Mouse (Mus musculus) liver, embryonic 11.5 days (tissue): ENCODE results near the gene Adgrg1. TPM values are rescaled to one million over a fixed set of nuclear protein-coding genes. Genes with fewer than 3 reads are reported as not detected.
"Not testable (repeated sequence)": the region's sequence is repeated elsewhere in the genome, so short reads cannot be mapped to it uniquely, and the experiment has no call there.

Experiments
- ATAC-seq: fragments of 200-750 bp; cut with Nextera tagmentation; replicated peaks from 2 replicates; pipeline ENCODE4 v1.8.0; 2017; ENCODE audit warnings: moderate number of reproducible peaks, mild to moderate bottlenecking, moderate TSS enrichment, moderate library complexity; ENCODE audit not compliant: low FRiP score
- DNase-seq: peaks from one replicate; pipeline ENCODE4 v3.0.0-alpha.2; 2017; ENCODE audit warnings: low spot score
- H3K27ac ChIP-seq: fragments of 300-500 bp; sonication (generic); 2 replicates; pipeline ENCODE4 v1.5.1; 2014; ENCODE audit warnings: mild to moderate bottlenecking, low read depth, low read length, control low read depth
- H3K27me3 ChIP-seq: fragments of 300-500 bp; sonication (generic); replicated peaks from 2 replicates; pipeline ENCODE4 v1.6.1; 2014; ENCODE audit warnings: low read length, mixed read lengths; ENCODE audit not compliant: control insufficient read depth, insufficient read depth
- H3K36me3 ChIP-seq: fragments of 300-500 bp; sonication (generic); 2 replicates; pipeline ENCODE4 v1.6.1; 2014; ENCODE audit warnings: mild to moderate bottlenecking, low read length, moderate library complexity, mixed read lengths; ENCODE audit not compliant: control insufficient read depth, insufficient read depth
- H3K4me1 ChIP-seq: fragments of 300-500 bp; sonication (generic); replicated peaks from 2 replicates; pipeline ENCODE4 v1.6.1; 2014; ENCODE audit warnings: low read length, mixed read lengths; ENCODE audit not compliant: control insufficient read depth, insufficient read depth
- H3K4me2 ChIP-seq: fragments of 300-500 bp; sonication (generic); 2 replicates; pipeline ENCODE4 v1.6.1; 2014; ENCODE audit warnings: mild to moderate bottlenecking, control low read depth, moderate library complexity
- H3K4me3 ChIP-seq: fragments of 300-500 bp; sonication (generic); 2 replicates; pipeline ENCODE4 v1.5.1; 2014; ENCODE audit warnings: low read depth, low read length, control low read depth
- H3K9ac ChIP-seq: fragments of 300-500 bp; sonication (generic); 2 replicates; pipeline ENCODE4 v1.6.1; 2014; ENCODE audit warnings: low read depth, low read length, control low read depth
- H3K9me3 ChIP-seq: fragments of 300-500 bp; sonication (generic); 2 replicates; pipeline ENCODE4 v1.6.1; 2016; ENCODE audit warnings: low read length, inconsistent platforms, mixed read lengths; ENCODE audit not compliant: control insufficient read depth
- WGBS: fragments of 180-500 bp; shearing (Covaris S2); extraction: QIAGEN DNeasy Blood & Tissue Kit; methylation state at CpG from one replicate; pipeline ENCODE4 v1.1.7; 2014; 5-methylcytosine and 5-hydroxymethylcytosine counted together
- polyA plus RNA-seq: library from polyadenylated mRNA; unstranded; fragments of >200 nt; fragmentation: Nextera tagmentation; extraction: Ambion mirVana; gene quantifications from 2 replicates; pipeline ENCODE4 v1.2.1, GENCODE M21; 2014

Gene Adgrg1
- polyA plus RNA-seq, 1 experiment from 2014 or later, result 125 TPM

DNA sequence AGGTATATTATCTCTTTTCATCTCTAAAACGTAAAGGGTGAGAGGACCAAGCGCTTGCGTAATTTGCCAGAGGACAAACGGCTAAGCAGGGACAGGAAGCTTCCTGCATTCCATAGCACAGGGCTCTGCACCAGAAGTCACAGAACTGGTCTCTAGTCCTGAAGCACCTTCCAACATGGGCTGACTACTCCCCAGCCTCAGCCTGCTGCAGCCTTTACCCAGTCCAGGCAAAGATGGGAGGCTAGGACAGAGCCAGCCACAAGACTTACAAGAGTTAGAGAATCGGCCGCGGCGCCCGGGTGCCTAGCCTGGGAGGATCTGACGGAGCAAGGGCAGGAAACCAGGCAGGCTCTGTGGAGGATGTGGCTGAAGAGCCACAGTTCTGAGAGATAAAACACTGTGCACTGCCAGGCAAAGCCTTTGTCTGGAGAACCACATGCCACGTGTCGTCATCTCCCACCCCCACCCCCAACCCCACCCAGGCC, 45.8 kb downstream of the Adgrg1 start:
- no peaks in the 10 kb centered on the region for H3K9me3 ChIP-seq
- H3K4me1 ChIP-seq, result peaks cover 17% of the 10 kb centered on the region
- no peaks in the 10 kb centered on the region for H3K36me3 ChIP-seq
- peak; percentile 62 for DNase-seq
- no peaks in the 10 kb centered on the region for H3K27me3 ChIP-seq
- H3K27ac ChIP-seq, result peak overlapping the region; percentile 78
- H3K4me3 ChIP-seq, result peak overlapping the region; percentile 28
- ATAC-seq, result peak; percentile 59
- H3K9ac ChIP-seq, result peak overlapping the region; percentile 22
- peak overlapping the region; percentile 49 for H3K4me2 ChIP-seq
- 20% methylated on average over 12 of the region's 12 CpGs for WGBS

DNA sequence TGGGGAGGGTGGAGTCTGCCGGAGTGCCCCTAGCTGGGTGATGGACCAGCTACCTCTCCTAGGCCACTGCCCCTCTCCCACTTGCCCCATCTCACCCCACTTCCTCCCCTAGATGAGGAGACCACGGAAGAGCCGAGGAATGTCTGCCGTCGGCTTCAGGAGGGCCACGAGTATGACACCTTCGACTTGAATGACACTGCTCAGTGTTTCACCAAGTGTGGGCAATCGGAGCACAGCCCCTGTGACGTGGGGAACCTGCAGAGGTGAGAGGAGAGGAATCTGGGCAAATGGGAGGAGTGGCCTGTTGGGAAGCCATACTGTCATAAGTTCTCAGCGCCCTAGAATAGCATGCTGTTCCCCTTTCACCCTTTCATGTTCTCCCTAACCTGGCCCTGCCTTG, 46.3 kb downstream of the Adgrg1 start:
- 47% methylated on average over 10 of the region's 10 CpGs for WGBS
- peak overlapping the region; percentile 28 for H3K4me3 ChIP-seq
- ATAC-seq, result no peak; the same call in 1 of the 2 replicates

DNA sequence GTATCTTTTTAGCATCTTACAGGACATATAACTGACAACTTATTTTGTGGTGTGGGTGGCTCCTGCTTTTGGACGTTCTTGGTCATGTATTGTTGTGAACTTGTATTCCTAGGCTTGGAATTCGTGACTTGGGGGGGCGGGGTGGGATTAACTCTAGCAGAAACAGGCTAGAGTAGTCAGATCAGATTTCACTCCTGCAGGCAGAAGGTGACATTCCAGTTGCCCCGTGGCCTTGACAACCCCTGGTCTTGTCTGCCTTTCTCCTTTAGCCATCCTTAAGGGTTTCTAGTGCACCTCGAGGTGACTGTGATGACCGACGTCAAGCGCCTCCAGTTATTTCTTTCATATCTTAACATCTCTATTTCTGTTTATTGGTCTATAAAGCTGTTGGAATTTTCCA, 48.6 kb downstream of the Adgrg1 start:
- H3K36me3 ChIP-seq, result no peaks in the 10 kb centered on the region
- H3K4me1 ChIP-seq, result peaks cover 11% of the 10 kb centered on the region
- H3K9me3 ChIP-seq, result 0 out of 2 replicates have a peak, but pooled peaks cover 2% of the 10 kb centered on the region
- DNase-seq (no peak), ATAC-seq (no peak)
- no peaks in the 10 kb centered on the region for H3K27me3 ChIP-seq
- no peak overlapping the region for H3K9ac ChIP-seq
- H3K27ac ChIP-seq, result no peak overlapping the region
- no peak overlapping the region for H3K4me3 ChIP-seq
- H3K4me2 ChIP-seq, result no peak overlapping the region
- 43% methylated on average over 8 of the region's 8 CpGs for WGBS

More for the DNA sequence above, 46.3 kb downstream of the Adgrg1 start:
- Histone ChIP-seq H3K27me3 (no peaks in the 10 kb centered on the region), H3K9ac (no peak overlapping the region), H3K36me3 (no peaks in the 10 kb centered on the region), H3K4me1 (peaks cover 17% of the 10 kb centered on the region), H3K27ac (peak overlapping the region; percentile 5; the same call in 1 of the 2 replicates), H3K9me3 (0 out of 2 replicates have a peak, but pooled peaks cover 1% of the 10 kb centered on the region), H3K4me2 (peak overlapping the region; percentile 49)
- DNase-seq, result no peak

DNA sequence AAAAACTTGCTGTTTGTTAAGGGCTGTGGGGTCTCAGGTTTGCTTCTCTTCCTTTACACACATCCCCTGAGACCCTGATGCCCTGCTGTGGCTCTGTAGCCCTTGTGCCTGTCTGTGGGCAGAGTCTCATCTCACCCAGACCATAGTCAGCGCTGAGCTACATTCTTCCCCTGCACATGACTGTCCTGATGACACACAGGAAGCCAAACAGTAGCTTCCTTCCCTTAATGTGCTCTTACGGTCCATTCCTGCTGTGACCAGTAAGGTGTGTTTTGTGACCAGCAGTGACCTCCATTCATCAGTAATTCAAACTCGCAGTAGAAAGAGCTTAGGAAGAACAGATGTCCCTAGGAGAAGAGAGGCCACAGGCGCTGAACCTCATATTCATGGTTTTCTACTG, 49.8 kb downstream of the Adgrg1 start:
- Histone ChIP-seq H3K9ac (no peak overlapping the region), H3K4me1 (peaks cover 11% of the 10 kb centered on the region), H3K4me3 (no peak overlapping the region), H3K36me3 (no peaks in the 10 kb centered on the region), H3K9me3 (0 out of 2 replicates have a peak, but pooled peaks cover 2% of the 10 kb centered on the region), H3K27ac (no peak overlapping the region), H3K4me2 (no peak overlapping the region), H3K27me3 (no peaks in the 10 kb centered on the region)
- 70% methylated on average over 4 of the region's 4 CpGs for WGBS
- ATAC-seq, result no peak
- no peak for DNase-seq

DNA sequence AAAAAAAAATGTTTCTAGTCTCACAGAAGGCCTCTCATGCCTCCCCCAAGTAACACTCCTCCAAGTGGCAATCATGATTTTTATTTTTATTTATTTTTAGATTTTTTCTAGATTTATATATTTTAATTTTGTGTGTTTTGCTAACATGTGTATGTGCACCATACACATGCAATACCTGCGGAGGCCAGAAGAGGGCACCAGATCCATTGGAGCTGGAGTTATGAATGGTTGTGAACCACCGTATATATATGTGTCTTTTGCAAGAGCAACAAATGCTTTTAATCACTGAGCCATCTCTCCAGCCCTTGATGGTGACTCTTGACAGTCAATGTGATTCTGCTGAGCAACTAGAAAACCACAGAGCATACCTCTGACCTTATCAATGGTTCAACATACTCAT, 50.9 kb downstream of the Adgrg1 start:
- H3K9me3 ChIP-seq, result 0 out of 2 replicates have a peak, but pooled peaks cover 2% of the 10 kb centered on the region
- H3K4me1 ChIP-seq, result peaks cover 9% of the 10 kb centered on the region
- H3K27me3 ChIP-seq, result no peaks in the 10 kb centered on the region
- no peak for DNase-seq
- no peak overlapping the region for H3K4me2 ChIP-seq
- 66% methylated on average over 2 of the region's 2 CpGs for WGBS
- no peak overlapping the region for H3K27ac ChIP-seq
- H3K36me3 ChIP-seq, result no peaks in the 10 kb centered on the region
- H3K4me3 ChIP-seq, result no peak overlapping the region
- ATAC-seq, result no peak
- no peak overlapping the region for H3K9ac ChIP-seq

DNA sequence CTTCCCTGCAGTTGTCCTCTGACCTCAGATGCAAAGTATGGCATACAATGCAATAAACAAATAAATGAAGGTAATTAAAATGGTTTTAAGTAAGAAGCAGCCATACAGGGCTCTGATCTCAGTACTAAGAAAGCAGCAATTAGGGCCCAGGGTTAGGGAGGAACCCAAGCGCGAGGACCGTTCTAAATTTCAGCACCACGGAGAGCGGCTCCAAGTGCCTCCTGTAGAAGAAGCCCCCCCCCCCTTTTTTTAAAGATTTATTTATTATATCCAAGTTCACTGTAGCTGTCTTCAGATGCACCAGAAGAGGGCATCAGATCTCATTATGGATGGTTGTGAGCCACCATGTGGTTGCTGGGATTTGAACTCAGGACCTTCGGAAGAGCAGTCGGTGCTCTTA, 53.8 kb downstream of the Adgrg1 start:
- H3K36me3 ChIP-seq, H3K9ac ChIP-seq, H3K4me1 ChIP-seq, ATAC-seq, H3K4me3 ChIP-seq, H3K27ac ChIP-seq, H3K4me2 ChIP-seq, H3K9me3 ChIP-seq, H3K27me3 ChIP-seq, DNase-seq: not testable (repeated sequence)
- 70% methylated on average over 7 of the region's 7 CpGs for WGBS

DNA sequence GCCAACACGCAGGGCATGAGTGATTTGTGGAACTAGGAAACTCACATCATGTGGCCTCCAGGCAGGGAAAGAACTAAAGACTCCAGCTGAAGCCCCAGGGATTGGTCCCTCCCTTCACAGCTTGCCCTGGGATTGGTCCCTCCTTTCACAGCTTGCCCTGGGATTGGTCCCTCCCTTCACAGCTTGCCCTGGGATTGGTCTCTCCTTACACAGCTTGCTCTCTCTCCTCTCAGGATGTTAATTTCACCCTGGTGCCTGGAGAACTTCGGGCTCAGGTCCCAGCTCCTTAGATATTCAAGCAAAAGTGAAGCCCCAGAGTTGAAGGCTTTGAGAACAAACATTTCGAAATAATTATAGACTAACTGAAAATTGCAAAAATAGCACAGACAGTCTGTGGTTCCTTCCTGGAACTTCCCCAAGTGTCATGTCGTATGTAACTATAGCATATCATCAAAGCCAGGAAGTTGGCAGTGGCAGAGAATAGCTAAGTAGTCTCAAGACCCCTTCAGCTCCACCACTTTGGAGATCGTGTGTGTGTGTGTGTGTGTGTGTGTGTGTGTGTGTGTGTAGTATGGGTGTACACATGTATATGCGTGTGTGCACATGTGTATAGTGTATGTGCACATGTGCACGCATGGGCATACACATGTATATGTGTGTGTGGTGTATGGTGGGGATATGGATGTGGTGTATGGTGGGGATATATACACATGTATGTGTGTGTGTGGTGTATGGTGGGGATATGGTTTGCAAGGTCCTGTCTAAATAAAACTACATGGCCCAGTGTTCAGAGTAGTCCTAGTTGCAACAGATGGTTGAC, 62.8 kb downstream of the Adgrg1 start:
- ATAC-seq (0 out of 2 replicates have a peak, but pooled peaks have one; percentile 57), DNase-seq (no peak)
- Histone ChIP-seq H3K4me3 (no peak overlapping the region), H3K27me3 (no peaks in the 10 kb centered on the region), H3K36me3 (no peaks in the 10 kb centered on the region), H3K4me1 (0 out of 2 replicates have a peak, but pooled peaks cover 2% of the 10 kb centered on the region), H3K9ac (no peak overlapping the region; the same call in 1 of the 2 replicates), H3K9me3 (no peaks in the 10 kb centered on the region), H3K4me2 (no peak overlapping the region), H3K27ac (no peak overlapping the region)
- 53% methylated on average over 7 of the region's 7 CpGs for WGBS

DNA sequence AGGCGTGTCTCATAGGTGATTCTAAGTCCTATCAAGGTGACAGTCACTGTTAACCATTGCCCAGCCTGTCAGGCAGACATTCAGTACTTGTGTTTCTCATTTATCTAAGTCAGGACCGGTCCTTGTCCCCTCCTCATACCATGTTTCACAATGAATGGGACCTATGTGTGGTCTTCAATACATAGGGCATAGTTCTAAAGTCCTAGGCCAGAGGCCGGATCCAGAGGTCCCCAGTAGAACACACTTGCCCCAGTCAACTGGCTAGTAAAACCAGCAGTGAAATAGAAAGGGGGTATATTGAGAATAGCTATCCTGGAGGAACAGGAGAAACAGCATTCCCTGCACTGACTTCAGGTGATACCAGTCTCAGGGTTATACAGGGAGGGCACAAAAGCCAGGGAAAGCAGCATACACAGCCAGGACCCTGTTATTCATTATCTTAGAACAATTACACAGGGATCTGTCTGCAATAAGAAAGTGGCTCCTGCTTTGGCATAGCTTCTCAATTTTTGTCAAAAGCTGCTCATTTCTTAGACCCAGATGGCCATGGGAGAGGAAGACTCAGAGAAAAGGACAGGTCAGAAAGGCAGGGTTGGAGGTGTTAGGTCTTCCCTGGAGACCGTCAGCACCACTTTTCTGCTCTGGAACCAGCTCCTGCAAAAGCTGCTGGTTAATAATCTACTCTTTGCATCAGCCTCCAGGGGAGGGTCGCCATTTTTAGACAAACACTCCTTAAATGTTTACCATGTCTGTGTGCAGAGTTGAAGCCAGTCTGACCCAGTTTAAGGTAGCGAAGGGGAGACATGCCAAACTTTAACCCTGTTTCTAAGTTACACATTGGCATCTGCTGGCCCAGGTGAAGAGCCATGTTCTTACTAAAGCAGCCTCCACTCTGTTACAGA, 67.6 kb downstream of the Adgrg1 start:
- Histone ChIP-seq H3K9ac (no peak overlapping the region), H3K4me1 (no peaks in the 10 kb centered on the region), H3K27ac (peak overlapping the region; percentile 82), H3K4me2 (peak overlapping the region; percentile 29), H3K36me3 (no peaks in the 10 kb centered on the region), H3K9me3 (no peaks in the 10 kb centered on the region), H3K4me3 (no peak overlapping the region), H3K27me3 (no peaks in the 10 kb centered on the region)
- DNase-seq, result no peak
- WGBS, result 64% methylated on average over 6 of the region's 6 CpGs
- peak; percentile 49; the same call in 1 of the 2 replicates for ATAC-seq
